Mouse (Mus musculus): Measurements from ENCODE around the gene Cops7b.

The Cops7b gene

DNA sequence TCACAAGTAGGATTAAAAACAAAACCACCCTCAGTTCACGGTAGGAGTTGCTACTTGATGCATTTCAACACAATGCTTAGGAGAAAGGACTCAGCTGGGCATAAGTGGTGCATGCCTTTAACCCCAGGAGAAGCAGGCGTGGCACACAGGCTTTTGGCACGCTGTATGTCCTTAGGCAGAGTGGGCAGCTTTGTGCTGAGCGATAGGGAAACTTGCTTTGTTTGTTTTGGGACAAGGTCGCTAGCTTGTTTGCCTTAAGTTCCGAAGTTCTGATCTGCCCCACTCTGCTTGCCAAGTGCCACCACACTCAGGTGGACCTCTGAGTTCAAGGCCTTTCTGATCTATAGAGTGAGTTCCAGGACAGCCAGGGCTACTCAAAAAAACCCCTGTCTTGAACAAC, 12.6 kb downstream of the Cops7b start:
- in situ Hi-C loops (cut with MboI, MseI): no loop called here

GRCm38 (mm10) chr1:86596512-86596911, 13.8 kb downstream of the Cops7b start:
- in situ Hi-C loops (cut with MboI, MseI): no loop called here

- in situ Hi-C loops (cut with MboI, MseI): no loop called here
Observed at GRCm38 (mm10) chr1:86598516-86598915, 15.8 kb downstream of the Cops7b start.

- in situ Hi-C loops (cut with MboI, MseI): no loop called here
Observed at GRCm38 (mm10) chr1:86600117-86600516, 17.4 kb downstream of the Cops7b start.

GRCm38 (mm10) chr1:86610954-86611353, 28.2 kb downstream of the Cops7b start:
- in situ Hi-C loops (cut with MboI, MseI): no loop called here

GRCm38 (mm10) chr1:86612081-86612480, 29.4 kb downstream of the Cops7b start:
- in situ Hi-C loops (cut with MboI, MseI): no loop called here

DNA sequence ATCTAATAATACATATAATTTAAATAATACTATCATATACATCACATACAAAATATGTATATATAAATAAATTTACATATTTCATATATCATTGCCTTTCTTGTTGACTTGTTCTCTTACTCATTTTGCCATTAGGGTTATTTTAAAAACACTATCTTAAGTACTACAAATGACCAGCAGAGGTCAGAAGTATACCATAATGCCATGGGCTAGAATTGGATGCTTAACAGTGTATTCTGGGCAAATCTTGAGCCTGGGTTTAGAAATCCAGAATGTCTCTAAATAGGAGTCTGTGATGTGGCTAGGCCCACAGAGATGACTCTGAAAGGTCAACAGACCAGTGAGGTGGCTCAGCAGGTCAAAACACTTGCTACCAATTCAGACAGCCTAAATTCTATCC, 31.6 kb downstream of the Cops7b start:
- in situ Hi-C loops (cut with MboI, MseI): no loop called here

DNA sequence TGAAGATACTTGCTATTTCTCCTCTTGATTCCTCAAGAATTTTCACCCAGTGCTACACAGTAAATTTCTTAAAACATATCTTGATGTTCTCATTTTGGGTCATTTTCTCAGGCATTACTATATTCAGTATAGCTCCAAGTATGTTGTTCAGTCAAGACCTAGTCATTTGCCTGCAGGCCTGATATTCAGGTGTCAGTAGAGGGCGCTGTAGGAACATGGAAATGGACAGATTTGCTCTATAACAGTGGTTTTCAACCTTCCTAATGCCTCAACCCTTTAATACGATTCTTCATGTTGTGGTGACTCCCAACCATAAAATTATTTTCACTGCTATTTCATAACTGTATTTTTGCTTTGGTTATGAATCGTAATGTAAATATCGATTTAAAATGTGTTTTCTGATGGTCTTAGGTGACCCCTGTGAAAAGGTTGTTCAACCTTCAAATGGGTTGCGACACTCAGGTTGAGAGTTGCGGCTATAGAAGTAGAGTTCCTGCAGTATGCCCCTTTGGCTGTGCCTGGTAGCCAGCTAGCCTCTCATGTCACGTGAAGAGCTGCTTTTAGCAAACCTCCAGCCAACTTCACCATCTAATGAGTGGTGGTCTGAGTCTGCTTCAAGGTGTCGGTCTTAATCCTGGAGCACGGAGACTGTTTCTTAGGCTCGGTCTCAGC, 35.9 kb downstream of the Cops7b start:
- in situ Hi-C loops (cut with MboI, MseI): no loop called here

GRCm38 (mm10) chr1:86622296-86622695, 39.6 kb downstream of the Cops7b start:
- in situ Hi-C loops (cut with MboI, MseI): no loop called here

DNA sequence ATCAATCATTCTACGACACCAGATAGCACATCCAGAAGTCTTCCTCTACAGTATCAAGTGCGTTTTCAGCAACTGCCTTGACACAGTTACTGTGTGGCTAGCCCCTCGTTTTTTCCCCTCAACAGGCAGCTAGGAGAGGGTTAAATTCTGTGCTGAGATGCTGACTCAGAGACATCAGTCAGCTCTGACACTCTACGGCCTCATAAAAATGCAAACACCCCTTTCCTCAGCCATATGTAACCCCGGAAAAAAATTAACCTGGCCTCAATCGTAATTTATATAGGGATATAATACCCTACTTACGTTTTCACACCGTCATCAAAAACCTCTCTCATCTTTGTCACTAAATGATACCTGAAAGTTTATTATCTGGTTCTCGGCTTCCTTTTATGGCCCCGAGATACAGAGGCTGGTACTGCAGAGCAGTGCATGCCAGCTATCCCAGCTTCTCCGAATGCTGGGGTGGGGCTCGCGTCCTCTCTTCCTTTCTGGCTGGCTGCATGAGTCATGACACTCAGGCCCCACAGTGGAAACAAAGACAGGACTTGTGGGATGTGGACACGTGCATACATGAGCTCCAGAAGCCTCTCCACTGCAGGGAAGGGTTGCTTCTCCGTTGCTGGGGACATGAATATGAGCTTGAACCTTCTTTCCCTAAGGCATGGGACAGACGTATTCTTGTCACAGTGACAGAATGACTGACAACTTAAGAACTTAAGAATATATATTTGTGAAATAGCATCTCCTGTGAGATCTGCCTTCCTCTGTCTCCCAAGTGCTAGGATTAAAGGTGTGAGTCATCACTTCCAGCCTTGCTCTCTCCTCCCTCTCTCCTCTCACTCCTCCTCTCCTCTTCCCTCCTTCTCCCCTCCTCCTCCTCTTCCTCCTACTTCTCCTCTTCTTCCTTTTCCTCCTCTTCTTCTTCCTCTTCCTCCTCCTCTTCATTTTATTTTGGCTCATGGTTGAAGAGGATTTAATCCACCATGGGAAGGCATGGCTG, 40.6 kb downstream of the Cops7b start:
- in situ Hi-C loops (cut with MboI, MseI): no loop called here

GRCm38 (mm10) chr1:86628270-86628669, 45.6 kb downstream of the Cops7b start:
- in situ Hi-C loops (cut with MboI, MseI): no loop called here

GRCm38 (mm10) chr1:86629936-86630335, 47.2 kb downstream of the Cops7b start:
- in situ Hi-C loops (cut with MboI, MseI): no loop called here

GRCm38 (mm10) chr1:86630527-86630926, 47.8 kb downstream of the Cops7b start:
- in situ Hi-C loops (cut with MboI, MseI): no loop called here

DNA sequence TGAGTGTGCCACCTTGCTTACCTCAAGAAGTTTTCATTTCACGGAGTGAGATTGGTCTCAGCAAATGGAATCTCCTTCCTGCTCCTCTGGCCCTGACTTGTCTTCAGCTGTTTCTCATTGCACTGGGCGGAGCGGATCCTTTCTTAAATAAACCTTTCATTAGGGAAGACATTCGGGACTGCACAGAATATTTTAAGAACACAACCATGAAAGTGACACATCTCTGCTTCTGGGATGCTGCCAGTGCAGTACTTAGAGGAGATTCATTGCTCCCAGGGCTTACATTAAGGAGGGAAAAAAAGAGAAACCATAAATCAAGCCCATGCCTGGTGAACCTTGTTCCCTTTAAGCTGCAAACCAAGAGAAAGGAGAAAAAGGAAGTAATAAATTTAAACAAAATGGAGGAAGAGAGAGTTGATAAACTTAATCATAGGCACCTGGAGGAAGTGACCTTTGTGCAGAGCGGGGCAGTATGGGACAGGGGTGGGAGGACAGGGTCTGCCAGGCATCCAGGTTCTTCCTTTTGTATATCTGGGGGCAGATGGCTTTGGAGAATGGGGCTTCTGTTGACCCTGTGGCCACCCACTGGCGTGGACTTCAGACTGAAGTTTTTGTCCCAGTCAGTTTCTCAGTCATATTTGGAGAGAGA, 50.2 kb downstream of the Cops7b start:
- in situ Hi-C loops (cut with MboI, MseI): no loop called here

DNA sequence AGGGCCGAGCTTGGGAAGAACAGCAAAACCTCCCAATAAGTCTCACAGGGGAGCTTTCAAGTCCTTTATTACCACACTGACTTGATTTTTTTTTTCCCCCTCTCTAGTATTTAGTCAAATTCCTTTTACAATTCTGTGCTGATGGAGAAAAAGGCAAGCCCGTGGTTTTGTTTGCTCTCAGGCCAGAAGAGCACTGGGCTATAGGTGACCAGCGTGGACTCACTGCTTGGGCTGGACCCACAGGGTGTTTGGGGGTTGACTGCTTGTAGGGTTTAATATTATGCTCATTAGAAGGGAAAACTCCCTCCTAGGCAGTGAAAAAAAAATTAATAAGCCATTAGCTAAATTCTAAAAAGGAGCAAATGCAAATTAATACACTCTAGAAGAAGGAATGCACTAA, 50.7 kb downstream of the Cops7b start:
- in situ Hi-C loops (cut with MboI, MseI): no loop called here

GRCm38 (mm10) chr1:86633840-86634750, 51.4 kb downstream of the Cops7b start:
- in situ Hi-C loops (cut with MboI, MseI): no loop called here

DNA sequence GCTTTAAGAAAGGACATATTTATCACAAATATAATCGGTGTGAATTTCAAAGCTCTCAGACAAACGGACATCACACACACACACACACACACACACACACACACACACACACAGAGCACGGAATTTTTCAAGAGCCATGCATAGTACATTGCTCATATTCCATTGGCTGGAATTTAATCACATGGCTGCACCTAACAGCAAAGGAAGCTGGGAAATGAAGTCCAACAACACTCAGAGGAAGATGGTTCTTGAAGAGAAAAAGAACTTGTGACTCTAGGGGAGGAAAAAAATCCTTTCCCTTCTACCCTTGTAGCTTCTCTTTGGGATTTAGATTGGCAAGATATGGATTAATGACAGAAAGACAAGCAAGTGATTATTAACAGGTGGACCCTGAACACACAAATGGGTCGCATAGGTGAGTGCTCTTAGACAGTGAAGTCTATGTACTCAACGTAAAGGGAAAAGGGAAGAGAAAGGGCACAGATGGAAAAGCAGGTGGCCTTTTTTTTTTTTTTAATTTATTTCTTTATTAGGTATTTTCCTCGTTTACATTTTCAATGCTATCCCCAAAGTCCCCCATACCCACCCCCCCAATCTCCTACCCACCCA, 52.2 kb downstream of the Cops7b start:
- in situ Hi-C loops (cut with MboI, MseI): no loop called here

GRCm38 (mm10) chr1:86643101-86643809, 60.6 kb downstream of the Cops7b start:
- in situ Hi-C loops (cut with MboI, MseI): no loop called here

GRCm38 (mm10) chr1:86647517-86647916, 64.8 kb downstream of the Cops7b start:
- in situ Hi-C loops (cut with MboI, MseI): no loop called here

DNA sequence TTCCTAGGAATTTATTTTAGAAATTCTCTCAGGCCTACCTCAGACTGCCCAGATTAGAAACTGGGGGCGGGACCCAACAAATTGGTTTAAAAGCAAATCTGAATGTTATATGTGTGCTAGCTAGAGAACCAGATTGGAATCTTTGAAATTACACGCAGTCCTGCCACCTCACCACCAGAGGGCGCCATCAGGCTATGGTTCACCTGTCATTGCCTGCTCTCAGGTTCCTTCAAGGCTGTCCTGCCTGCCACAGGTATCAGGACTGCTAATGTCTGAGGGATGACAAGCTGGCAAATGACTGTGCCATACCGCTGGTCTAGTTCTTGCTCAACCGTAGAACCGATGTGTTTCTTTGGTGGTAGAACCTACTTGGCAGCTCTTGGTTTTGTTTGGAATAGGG, 67.6 kb downstream of the Cops7b start:
- in situ Hi-C loops (cut with MboI, MseI): no loop called here
